Mouse (Mus musculus) forebrain, embryonic 13.5 days (tissue): ENCODE results near the gene Itga10. TPM values are rescaled to one million over a fixed set of nuclear protein-coding genes. Genes with fewer than 3 reads are reported as not detected.

Source experiments
- ATAC-seq: fragments of 200-750 bp; cut with Nextera tagmentation; 2 replicates; pipeline ENCODE4 v1.8.0; 2017
- H3K27ac ChIP-seq: fragments of 300-500 bp; sonication (generic); 2 replicates; pipeline ENCODE4 v1.5.1; 2015; ENCODE audit warnings: inconsistent platforms, mild to moderate bottlenecking, moderate library complexity
- H3K27me3 ChIP-seq: fragments of 300-500 bp; sonication (generic); 2 replicates; pipeline ENCODE4 v1.6.1; 2015; ENCODE audit warnings: mild to moderate bottlenecking, inconsistent platforms
- H3K36me3 ChIP-seq: fragments of 300-500 bp; sonication (generic); 2 replicates; pipeline ENCODE4 v1.6.1; 2015; ENCODE audit warnings: mild to moderate bottlenecking, inconsistent platforms; ENCODE audit not compliant: poor library complexity, severe bottlenecking
- H3K4me1 ChIP-seq: fragments of 300-500 bp; sonication (generic); 2 replicates; pipeline ENCODE4 v1.6.1; 2015; ENCODE audit warnings: inconsistent platforms
- H3K4me2 ChIP-seq: fragments of 300-500 bp; sonication (generic); 2 replicates; pipeline ENCODE4 v1.6.1; 2015; ENCODE audit warnings: inconsistent platforms, mild to moderate bottlenecking, moderate library complexity
- H3K4me3 ChIP-seq: fragments of 300-500 bp; sonication (generic); 2 replicates; pipeline ENCODE4 v1.5.1; 2015; ENCODE audit warnings: mild to moderate bottlenecking, inconsistent platforms
- H3K9ac ChIP-seq: fragments of 300-500 bp; sonication (generic); 2 replicates; pipeline ENCODE4 v1.6.1; 2015; ENCODE audit warnings: mild to moderate bottlenecking, inconsistent platforms
- H3K9me3 ChIP-seq: fragments of 300-500 bp; sonication (generic); replicated peaks from 2 replicates; pipeline ENCODE4 v1.6.1; 2016; ENCODE audit warnings: inconsistent platforms
- WGBS: fragments of 180-500 bp; shearing (Covaris S2); methylation state at CpG from one replicate; pipeline ENCODE4 v1.1.7; 2015; 5-methylcytosine and 5-hydroxymethylcytosine counted together
- polyA plus RNA-seq: library from polyadenylated mRNA; unstranded; fragments of >200 nt; fragmentation: Nextera tagmentation; extraction: Ambion mirVana; gene quantifications from 2 replicates; pipeline ENCODE4 v1.2.1, GENCODE M21; 2015

Itga10 gene
- 0.40 and 0.57 TPM in 2 replicates for polyA plus RNA-seq

GRCm38 (mm10) chr3:96645018-96645649, at the start of gene Itga10:
Itga10 (plus strand) TSS chr3:96645584.
- ATAC-seq: no peak
- no peaks in the 10 kb centered on the region for H3K27me3 ChIP-seq
- H3K27ac ChIP-seq: no peak within 1 kb of the TSS
- 66% methylated on average over 7 of the region's 7 CpGs for WGBS
- H3K9me3 ChIP-seq: no peaks in the 10 kb centered on the region
- no peaks in the 10 kb centered on the region for H3K4me1 ChIP-seq
- peak within 1 kb of the TSS; percentile 8; the same call in 1 of the 2 replicates for H3K9ac ChIP-seq
- H3K4me3 ChIP-seq: no peak within 1 kb of the TSS
- no peak within 1 kb of the TSS for H3K4me2 ChIP-seq
- peaks cover 31% of the 10 kb centered on the region for H3K36me3 ChIP-seq

GRCm38 (mm10) chr3:96595661-96596060, 49.7 kb upstream of the Itga10 start:
- Histone ChIP-seq H3K9ac (peak overlapping the region; percentile 74; the same call in 1 of the 2 replicates), H3K36me3 (no peaks in the 10 kb centered on the region), H3K27ac (peak overlapping the region; percentile 59)

GRCm38 (mm10) chr3:96596228-96596707, 49.1 kb upstream of the Itga10 start, which contains the start of gene Ankrd34a:
Ankrd34a (plus strand) TSS chr3:96596636.
- WGBS: 2% methylated on average over 18 of the region's 23 CpGs
- Histone ChIP-seq H3K36me3 (no peaks in the 10 kb centered on the region), H3K27me3 (peaks cover 13% of the 10 kb centered on the region; the same call in 1 of the 2 replicates), H3K4me2 (peak within 1 kb of the TSS; percentile 90), H3K4me3 (peak within 1 kb of the TSS; percentile 47), H3K9ac (peak within 1 kb of the TSS; percentile 74), H3K9me3 (no peaks in the 10 kb centered on the region), H3K4me1 (peaks cover 65% of the 10 kb centered on the region), H3K27ac (peak within 1 kb of the TSS; percentile 59)
- ATAC-seq: no peak

More at GRCm38 (mm10) chr3:96595661-96596060, 49.7 kb upstream of the Itga10 start:
- 22% methylated on average over 6 of the region's 6 CpGs for WGBS
- no peak for ATAC-seq
- Histone ChIP-seq H3K27me3 (peaks cover 13% of the 10 kb centered on the region; the same call in 1 of the 2 replicates), H3K9me3 (no peaks in the 10 kb centered on the region), H3K4me1 (peaks cover 64% of the 10 kb centered on the region), H3K4me3 (peak overlapping the region; percentile 47; the same call in 1 of the 2 replicates), H3K4me2 (peak overlapping the region; percentile 90)

DNA sequence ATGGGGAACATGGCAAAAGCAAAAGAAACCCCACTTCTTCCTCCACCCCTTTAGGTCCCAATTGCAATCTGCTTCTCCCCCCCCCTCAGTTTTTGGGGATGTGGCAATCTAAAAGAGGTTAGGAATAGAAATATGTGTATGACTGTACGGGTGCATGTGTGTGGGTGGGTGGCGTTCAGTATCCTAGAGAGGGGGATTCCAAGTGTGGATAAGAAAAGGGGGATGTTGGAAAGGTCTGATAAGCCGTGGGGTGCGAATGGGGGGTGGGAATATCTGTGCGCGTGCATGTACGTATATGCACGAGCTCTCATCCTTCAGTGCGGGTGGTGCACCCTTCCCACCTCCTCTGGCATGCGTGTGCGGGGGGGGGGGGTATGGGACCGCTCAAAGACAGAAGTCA, 48.5 kb upstream of the Itga10 start:
- Histone ChIP-seq H3K4me3 (peak overlapping the region; percentile 47), H3K4me2 (peak overlapping the region; percentile 90), H3K9ac (peak overlapping the region; percentile 74), H3K27me3 (peaks cover 13% of the 10 kb centered on the region; the same call in 1 of the 2 replicates), H3K9me3 (no peaks in the 10 kb centered on the region), H3K27ac (0 out of 2 replicates have a peak overlapping the region, but pooled peaks have one; percentile 59), H3K36me3 (no peaks in the 10 kb centered on the region), H3K4me1 (peaks cover 66% of the 10 kb centered on the region)
- WGBS: 3% methylated on average over 11 of the region's 12 CpGs
- no peak for ATAC-seq

DNA sequence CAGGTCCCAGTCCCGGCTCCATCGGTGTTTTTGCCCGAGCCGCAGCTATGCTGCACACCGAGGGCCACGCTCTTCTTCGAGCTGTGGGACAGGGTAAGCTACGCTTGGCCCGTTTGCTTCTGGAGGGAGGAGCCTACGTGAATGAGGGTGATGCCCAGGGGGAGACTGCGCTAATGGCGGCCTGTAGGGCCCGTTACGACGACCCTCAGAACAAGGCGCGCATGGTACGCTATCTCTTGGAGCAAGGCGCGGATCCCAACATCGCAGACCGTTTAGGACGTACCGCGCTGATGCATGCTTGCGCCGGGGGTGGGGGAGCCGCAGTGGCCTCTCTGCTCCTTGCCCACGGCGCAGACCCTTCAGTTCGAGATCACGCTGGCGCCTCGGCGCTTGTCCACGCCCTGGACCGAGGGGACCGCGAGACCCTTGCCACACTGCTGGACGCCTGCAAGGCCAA, 47.9 kb upstream of the Itga10 start:
- Histone ChIP-seq H3K9me3 (no peaks in the 10 kb centered on the region), H3K9ac (peak overlapping the region; percentile 74), H3K36me3 (no peaks in the 10 kb centered on the region), H3K27me3 (peaks cover 13% of the 10 kb centered on the region; the same call in 1 of the 2 replicates), H3K4me1 (peaks cover 68% of the 10 kb centered on the region), H3K4me2 (peak overlapping the region; percentile 90), H3K4me3 (peak overlapping the region; percentile 47), H3K27ac (peak overlapping the region; percentile 51; the same call in 1 of the 2 replicates)
- ATAC-seq: no peak
- under 1% methylated on average over 40 of the region's 40 CpGs for WGBS

DNA sequence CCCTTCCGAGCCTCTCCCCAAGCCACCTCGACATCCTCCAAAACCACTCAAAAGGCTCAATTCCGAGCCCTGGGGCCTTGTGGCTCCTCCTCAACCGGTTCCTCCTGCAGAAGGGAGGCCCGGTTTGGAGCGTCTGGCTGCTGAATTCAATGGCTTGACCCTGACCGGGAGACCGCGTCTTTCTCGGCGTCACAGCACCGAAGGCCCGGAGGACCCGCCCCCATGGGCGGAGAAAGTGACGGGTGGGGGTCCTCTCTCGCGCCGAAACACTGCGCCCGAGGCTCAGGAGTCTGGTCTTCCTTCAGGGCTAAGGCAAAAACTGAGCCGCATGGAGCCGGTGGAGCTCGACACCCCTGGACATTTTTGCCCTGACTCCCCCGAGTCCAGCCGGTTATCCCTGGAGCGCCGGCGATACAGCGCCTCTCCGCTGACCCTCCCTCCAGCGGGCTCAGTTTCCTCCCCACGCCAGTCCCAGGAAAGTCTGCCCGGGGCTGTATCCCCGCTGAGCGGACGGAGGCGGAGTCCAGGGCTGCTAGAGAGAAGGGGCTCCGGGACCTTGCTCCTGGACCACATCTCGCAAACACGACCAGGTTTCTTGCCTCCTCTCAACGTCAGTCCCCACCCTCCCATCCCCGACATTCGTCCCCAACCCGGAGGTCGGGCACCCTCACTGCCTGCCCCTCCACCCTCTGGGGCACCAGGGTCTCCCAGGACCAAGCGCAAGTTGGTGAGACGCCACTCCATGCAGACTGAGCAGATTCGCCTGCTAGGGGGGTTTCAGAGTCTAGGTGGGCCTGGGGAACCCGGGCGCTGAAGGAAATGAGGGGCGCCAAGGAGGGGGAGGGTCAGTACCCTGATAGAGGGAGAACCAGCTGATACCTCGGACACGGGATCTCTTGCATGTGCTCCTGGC, 47.0 kb upstream of the Itga10 start:
- 1% methylated on average over 54 of the region's 54 CpGs for WGBS
- peaks cover 68% of the 10 kb centered on the region for H3K4me1 ChIP-seq
- H3K27ac ChIP-seq: peak overlapping the region; percentile 51; the same call in 1 of the 2 replicates

DNA sequence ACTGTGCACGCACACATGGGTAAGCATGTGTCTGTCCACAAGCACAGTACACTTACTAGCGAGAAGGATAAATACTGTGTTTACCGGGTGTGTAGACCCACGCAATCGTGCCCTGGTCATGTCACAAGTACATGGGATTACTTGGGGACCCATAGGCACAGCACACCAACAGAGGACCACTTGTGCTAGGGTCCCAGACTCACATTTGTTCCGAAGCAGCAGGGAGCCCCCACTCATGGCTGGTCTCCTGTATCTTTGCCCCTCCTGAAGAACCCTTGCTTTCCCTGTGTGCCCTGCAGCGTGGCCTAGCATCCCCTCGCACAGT, 46.4 kb upstream of the Itga10 start:
- Histone ChIP-seq H3K9me3 (no peaks in the 10 kb centered on the region), H3K27me3 (peaks cover 13% of the 10 kb centered on the region; the same call in 1 of the 2 replicates), H3K9ac (peak overlapping the region; percentile 74; the same call in 1 of the 2 replicates), H3K4me1 (peaks cover 73% of the 10 kb centered on the region), H3K27ac (no peak overlapping the region), H3K36me3 (0 out of 2 replicates have a peak, but pooled peaks cover 3% of the 10 kb centered on the region), H3K4me3 (peak overlapping the region; percentile 47), H3K4me2 (peak overlapping the region; percentile 90)
- ATAC-seq: no peak
- WGBS: 41% methylated on average over 8 of the region's 8 CpGs

More for the DNA sequence above, 47.0 kb upstream of the Itga10 start:
- Histone ChIP-seq H3K4me3 (peak overlapping the region; percentile 47), H3K9ac (peak overlapping the region; percentile 74), H3K27me3 (peaks cover 13% of the 10 kb centered on the region; the same call in 1 of the 2 replicates), H3K36me3 (no peaks in the 10 kb centered on the region), H3K9me3 (no peaks in the 10 kb centered on the region), H3K4me2 (peak overlapping the region; percentile 90)
- ATAC-seq: no peak

DNA sequence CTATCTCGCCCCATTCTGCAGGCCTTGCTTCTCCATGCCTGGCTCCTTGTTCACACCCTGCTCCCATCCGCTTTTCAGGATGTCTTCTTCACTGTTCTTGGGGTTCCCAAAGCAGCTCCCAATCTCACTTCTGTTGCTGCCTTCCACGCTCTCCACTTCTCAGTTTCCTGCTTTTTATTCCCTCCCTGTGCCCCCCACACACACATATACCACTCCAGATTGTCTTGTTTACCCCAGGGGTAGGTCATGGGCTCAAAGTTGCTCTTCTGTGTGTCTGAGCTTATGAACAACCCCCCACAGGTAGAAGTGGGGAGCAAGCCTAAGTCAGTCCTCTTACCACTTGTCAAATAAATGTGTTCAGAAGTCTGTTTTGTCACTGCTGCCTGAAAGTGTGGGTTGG, 46.0 kb upstream of the Itga10 start:
- Histone ChIP-seq H3K4me1 (peaks cover 77% of the 10 kb centered on the region), H3K9ac (no peak overlapping the region), H3K4me2 (peak overlapping the region; percentile 90; the same call in 1 of the 2 replicates)

DNA sequence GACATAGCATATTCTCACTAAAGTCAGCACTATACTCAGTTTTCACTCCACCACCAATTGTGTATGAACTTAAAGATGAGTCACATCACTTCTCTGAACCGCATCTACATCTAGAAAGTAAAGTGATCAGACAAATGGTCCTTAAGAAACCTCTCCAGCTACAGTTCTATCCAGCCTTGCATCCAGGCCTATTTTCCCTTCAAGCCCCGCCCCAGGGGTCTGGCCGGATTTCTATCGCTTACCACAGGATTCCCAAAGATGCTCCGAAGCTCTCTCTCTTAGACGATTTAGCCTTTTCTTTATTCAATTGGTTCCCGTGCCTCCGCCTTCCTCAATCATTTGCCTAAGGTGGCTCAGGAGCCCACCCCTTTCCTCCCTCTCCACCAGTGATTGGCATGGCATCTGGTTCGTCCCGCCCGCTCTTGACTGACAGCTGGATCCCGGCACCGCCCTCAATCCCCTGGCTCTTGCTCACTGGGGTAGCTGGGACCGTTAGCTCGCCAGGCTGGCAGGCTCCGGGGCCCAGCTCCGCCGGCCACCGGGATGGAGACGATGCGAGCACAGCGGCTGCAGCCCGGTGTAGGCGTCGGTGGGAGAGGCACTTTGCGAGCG, 44.6 kb upstream of the Itga10 start, which contains the start of gene Lix1l:
Gene Lix1l, plus strand, starts transcription at position 511 of the 612 bp plus-strand sequence.
- Histone ChIP-seq H3K27me3 (peaks cover 7% of the 10 kb centered on the region; the same call in 1 of the 2 replicates), H3K4me2 (peak within 1 kb of the TSS; percentile 69), H3K4me1 (peaks cover 84% of the 10 kb centered on the region), H3K36me3 (peaks cover 5% of the 10 kb centered on the region; the same call in 1 of the 2 replicates), H3K9me3 (no peaks in the 10 kb centered on the region), H3K4me3 (peak within 1 kb of the TSS; percentile 85), H3K9ac (peak within 1 kb of the TSS; percentile 92), H3K27ac (peak within 1 kb of the TSS; percentile 93)
- under 1% methylated on average over 26 of the region's 27 CpGs for WGBS
- ATAC-seq: peak; percentile 96

More for the DNA sequence above, 46.0 kb upstream of the Itga10 start:
- H3K4me3 ChIP-seq: peak overlapping the region; percentile 47; the same call in 1 of the 2 replicates
- H3K9me3 ChIP-seq: no peaks in the 10 kb centered on the region
- ATAC-seq: no peak
- H3K36me3 ChIP-seq: 0 out of 2 replicates have a peak, but pooled peaks cover 5% of the 10 kb centered on the region
- H3K27me3 ChIP-seq: peaks cover 13% of the 10 kb centered on the region; the same call in 1 of the 2 replicates
- 65% methylated on average over 3 of the region's 3 CpGs for WGBS
- H3K27ac ChIP-seq: no peak overlapping the region

DNA sequence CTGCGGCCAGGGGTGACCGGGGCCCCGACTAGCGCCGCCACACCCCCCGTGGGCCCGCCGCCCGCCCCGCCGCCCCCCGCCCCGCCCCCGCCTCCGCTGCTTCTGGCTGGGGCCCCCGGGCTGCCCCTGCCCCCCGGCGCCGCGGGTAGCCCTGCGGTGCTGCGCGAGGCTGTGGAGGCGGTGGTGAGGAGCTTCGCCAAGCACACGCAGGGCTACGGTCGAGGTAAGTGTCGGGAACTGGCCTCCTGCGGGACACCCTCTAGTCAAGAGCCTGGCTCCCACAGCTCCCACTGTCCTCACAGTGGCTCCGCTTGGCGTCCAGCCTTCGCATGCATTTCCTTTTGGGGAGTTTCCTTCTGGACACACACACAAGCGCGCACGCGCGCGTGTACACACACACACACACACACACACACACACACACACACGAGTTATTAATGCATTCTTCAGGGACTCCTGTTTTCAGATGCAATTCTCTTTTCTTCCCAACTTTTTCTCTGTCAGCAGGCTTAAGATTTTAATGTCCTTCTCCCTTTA, 44.1 kb upstream of the Itga10 start:
- Histone ChIP-seq H3K27me3 (0 out of 2 replicates have a peak, but pooled peaks cover 3% of the 10 kb centered on the region), H3K4me1 (peaks cover 79% of the 10 kb centered on the region), H3K36me3 (peaks cover 5% of the 10 kb centered on the region; the same call in 1 of the 2 replicates), H3K27ac (peak overlapping the region; percentile 93), H3K4me3 (peak overlapping the region; percentile 85), H3K9ac (peak overlapping the region; percentile 92), H3K4me2 (peak overlapping the region; percentile 69), H3K9me3 (no peaks in the 10 kb centered on the region)
- WGBS: under 1% methylated on average over 19 of the region's 40 CpGs
- ATAC-seq: peak; percentile 65
